In genomic region chr5:124861463-124861862, GRCm38 (mm10) we compare ENCODE assay signal across 8 mouse cellular contexts. TPM values are rescaled to one million over a fixed set of nuclear protein-coding genes. Genes with fewer than 3 reads are reported as not detected.
DNase-seq lines count a peak whose midpoint lies in the region; ATAC-seq lines count a peak whose summit lies in the region.

No protein-coding gene starts in this region.

- intact Hi-C loops in heart, postnatal 10 days (cut with DNase I): no loop called here

- ATAC-seq in embryonic facial prominence, embryonic 14.5 days (ENCODE audit: low read depth): no peak
- ATAC-seq in hindbrain, embryonic 13.5 days (ENCODE audit: low FRiP score): no peak

- H3K27me3 ChIP-seq in embryonic facial prominence, embryonic 14.5 days (replicated peaks; ENCODE audit: control insufficient read depth, insufficient read depth, low read length): peaks cover 20% of the 10 kb centered on the region
- peaks cover 7% of the 10 kb centered on the region for H3K27me3 ChIP-seq in hindbrain, embryonic 13.5 days
- H3K27me3 ChIP-seq in limb, embryonic 10.5 days (ENCODE audit: low read depth, poor library complexity, severe bottlenecking): peaks cover 34% of the 10 kb centered on the region

- H3K36me3 ChIP-seq in embryonic facial prominence, embryonic 14.5 days (ENCODE audit: control insufficient read depth, insufficient read depth, low read length): peaks cover 14% of the 10 kb centered on the region; the same call in 1 of the 2 replicates
- H3K36me3 ChIP-seq in hindbrain, embryonic 13.5 days: no peaks in the 10 kb centered on the region
- peaks cover 17% of the 10 kb centered on the region for H3K36me3 ChIP-seq in limb, embryonic 10.5 days

- under 1% methylated on average over 19 of the region's 33 CpGs for WGBS in embryonic facial prominence, embryonic 14.5 days
- WGBS in hindbrain, embryonic 13.5 days: 1% methylated on average over 33 of the region's 33 CpGs
- WGBS in limb, embryonic 10.5 days: 1% methylated on average over 33 of the region's 33 CpGs

- H3K4me1 ChIP-seq in embryonic facial prominence, embryonic 14.5 days (ENCODE audit: control insufficient read depth, insufficient read depth, low read length): peaks cover 9% of the 10 kb centered on the region
- peaks cover 47% of the 10 kb centered on the region for H3K4me1 ChIP-seq in hindbrain, embryonic 13.5 days (replicated peaks)
- peaks cover 34% of the 10 kb centered on the region for H3K4me1 ChIP-seq in limb, embryonic 10.5 days

- peak; percentile 93 for DNase-seq in heart, adult 11 months
- no peak for DNase-seq in heart, postnatal 10 days
- DNase-seq in R1 (ENCODE audit: low read depth, low spot score): peak; percentile 53
- no peak for DNase-seq in embryonic facial prominence, embryonic 14.5 days (ENCODE audit: low spot score)
- DNase-seq in limb, embryonic 10.5 days (ENCODE audit: low spot score): peak; percentile 51
- DNase-seq in natural killer cell, adult 2 months (ENCODE audit: low spot score in 2 of 2): peak; percentile 71 to 72
- DNase-seq in thymus, postnatal 25 days: peak; percentile 41

- H3K9ac ChIP-seq in embryonic facial prominence, embryonic 14.5 days (ENCODE audit: low read depth, low read length): peak overlapping the region; percentile 68
- H3K9ac ChIP-seq in hindbrain, embryonic 13.5 days: peak overlapping the region; percentile 89

- H3K9me3 ChIP-seq in embryonic facial prominence, embryonic 14.5 days (ENCODE audit: control insufficient read depth, low read length): no peaks in the 10 kb centered on the region
- no peaks in the 10 kb centered on the region for H3K9me3 ChIP-seq in hindbrain, embryonic 13.5 days
- no peaks in the 10 kb centered on the region for H3K9me3 ChIP-seq in limb, embryonic 10.5 days (replicated peaks)

- peak overlapping the region; percentile 96 for H3K4me2 ChIP-seq in embryonic facial prominence, embryonic 14.5 days (ENCODE audit: low read depth, low read length)
- peak overlapping the region; percentile 92 for H3K4me2 ChIP-seq in hindbrain, embryonic 13.5 days

- H3K27ac ChIP-seq in embryonic facial prominence, embryonic 14.5 days (replicated peaks; ENCODE audit: low read depth, low read length): peak overlapping the region; percentile 70
- peak overlapping the region; percentile 97 for H3K27ac ChIP-seq in hindbrain, embryonic 13.5 days
- peak overlapping the region; percentile 99 for H3K27ac ChIP-seq in limb, embryonic 10.5 days

- H3K4me3 ChIP-seq in embryonic facial prominence, embryonic 14.5 days (ENCODE audit: low read depth, low read length): peak overlapping the region; percentile 96
- H3K4me3 ChIP-seq in hindbrain, embryonic 13.5 days: peak overlapping the region; percentile 98
- peak overlapping the region; percentile 100 for H3K4me3 ChIP-seq in limb, embryonic 10.5 days

RNA-seq across cellular contexts. Expression of gene Ccdc92, which starts 0.8 kb away (rescaled TPM):
- under 1 TPM; 0.74 to 0.81 TPM for total RNA-seq in heart, postnatal 10 days (2021)
- 8.5 and 10.1 TPM in 2 replicates for polyA plus RNA-seq in embryonic facial prominence, embryonic 14.5 days (2014; fragmentation: Nextera tagmentation; extraction: Ambion mirVana)
- polyA plus RNA-seq in hindbrain, embryonic 13.5 days (2015; fragmentation: Nextera tagmentation; extraction: Ambion mirVana): 32.8 and 33.5 TPM in 2 replicates
- polyA plus RNA-seq in limb, embryonic 10.5 days (2016; fragmentation: Nextera tagmentation; extraction: Ambion mirVana): 6.1 and 8.1 TPM in 2 replicates

RNA-seq across cellular contexts. Expression of gene Zfp664, which starts 1.0 kb away (rescaled TPM):
- 10 to 100 TPM; 57.6 to 58.7 TPM for total RNA-seq in heart, postnatal 10 days (2021)
- 59.0 and 71.7 TPM in 2 replicates for polyA plus RNA-seq in embryonic facial prominence, embryonic 14.5 days (2014; fragmentation: Nextera tagmentation; extraction: Ambion mirVana)
- 134 and 137 TPM in 2 replicates for polyA plus RNA-seq in hindbrain, embryonic 13.5 days (2015; fragmentation: Nextera tagmentation; extraction: Ambion mirVana)
- 150 and 157 TPM in 2 replicates for polyA plus RNA-seq in limb, embryonic 10.5 days (2016; fragmentation: Nextera tagmentation; extraction: Ambion mirVana)

Comparison
In these comparisons a context has a peak if more than half of its experiments do, and no peak if none do; other contexts are left out.
1. DNase-seq: peak in heart, adult 11 months (single experiment), R1 (single experiment), limb, embryonic 10.5 days (single experiment), natural killer cell, adult 2 months (2 of 2) and thymus, postnatal 25 days (single experiment); none in heart, postnatal 10 days (0 of 2) and embryonic facial prominence, embryonic 14.5 days (single experiment).
2. Peak in every context shown above with its lines, with median percentiles within 50 percentile points of each other: H3K27ac ChIP-seq and H3K4me3 ChIP-seq.